Mouse (Mus musculus) layer of hippocampus, adult 9-10 months (tissue): ENCODE measurements around the gene Cox19.

ENCODE experiments used
- DNase-seq: peaks from one replicate; pipeline ENCODE4 v3.0.0; 2022; ENCODE audit warnings: low spot score

Gene Cox19

DNA sequence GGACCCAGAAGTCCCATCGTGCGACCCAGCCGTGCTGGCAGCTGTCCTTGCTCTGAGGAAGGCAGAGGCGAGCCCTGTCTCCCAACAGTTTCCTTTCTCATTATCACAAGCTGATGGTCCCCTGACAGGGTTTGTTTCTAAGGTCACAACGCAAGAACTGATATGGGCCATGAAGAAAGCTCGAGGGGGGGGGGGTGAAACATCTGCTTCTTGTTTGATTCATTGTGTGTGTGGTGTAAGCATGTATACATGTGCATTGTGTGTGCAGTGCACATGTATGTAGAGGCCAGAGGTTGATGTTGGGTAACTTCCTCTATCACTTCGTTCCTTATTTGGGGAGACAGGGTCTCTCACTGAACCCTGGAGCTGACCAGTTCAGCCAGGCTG, 23.6 kb downstream of the Cox19 start:
- DNase-seq = no peak

DNA sequence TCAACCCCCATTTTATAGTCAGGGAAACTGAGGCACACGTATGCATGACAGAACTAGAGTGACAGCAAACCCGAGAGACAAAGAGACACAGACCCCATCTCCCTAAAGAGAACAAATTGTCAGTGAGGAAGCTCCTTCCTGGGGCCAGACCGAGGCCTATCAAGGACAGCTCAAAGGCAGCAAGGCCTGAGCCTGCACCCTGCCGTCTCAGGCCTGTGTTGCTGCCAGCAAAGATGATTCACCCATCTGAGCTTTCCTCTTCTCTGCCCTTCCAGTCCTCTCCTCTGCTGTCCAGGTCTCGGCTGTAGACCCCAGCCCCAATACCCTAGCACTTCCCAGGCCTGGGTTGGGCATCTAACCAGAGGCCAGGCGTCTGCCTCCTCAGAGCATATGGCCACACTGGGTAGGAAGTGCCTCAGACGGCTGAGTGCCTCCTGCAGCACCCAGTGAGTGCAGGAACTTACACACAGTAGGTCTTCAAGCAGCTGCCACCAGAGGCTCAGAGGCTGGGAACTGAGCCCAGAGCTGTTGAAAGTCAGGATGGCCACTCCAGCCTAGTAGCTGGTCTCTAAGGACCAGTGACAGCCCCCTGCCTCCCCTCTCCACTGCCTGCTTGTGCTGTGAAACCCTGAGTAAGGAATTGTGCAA, 24.1 kb downstream of the Cox19 start:
- no peak for DNase-seq

DNA sequence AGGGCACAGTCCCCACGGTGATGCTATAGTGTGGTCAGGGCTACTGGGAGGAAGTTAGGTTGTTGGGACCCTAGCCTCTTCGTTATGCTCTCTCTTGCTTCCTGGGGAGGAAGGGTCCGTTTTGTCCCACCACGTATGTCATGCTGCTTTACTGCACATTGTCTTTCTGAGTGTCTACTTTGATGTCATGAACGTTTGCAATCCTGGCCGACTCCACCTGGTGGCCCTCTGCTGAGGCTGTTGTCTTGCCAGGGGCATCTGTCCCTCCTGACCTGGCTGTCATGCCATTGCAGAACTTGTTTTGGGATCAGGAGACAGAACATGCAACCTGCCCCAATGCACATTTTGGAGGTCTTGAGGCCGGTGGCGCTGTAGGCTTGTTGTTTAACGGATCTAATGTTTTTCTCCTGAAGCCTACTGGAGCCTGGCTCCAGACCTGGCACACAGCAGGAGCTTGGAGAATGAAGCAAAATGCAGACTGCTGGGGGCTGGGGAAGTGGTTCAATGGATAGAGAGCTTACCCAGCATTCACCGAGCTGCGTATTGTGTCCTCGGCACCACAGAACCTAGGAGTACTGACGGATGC, 25.0 kb downstream of the Cox19 start:
- no peak for DNase-seq

DNA sequence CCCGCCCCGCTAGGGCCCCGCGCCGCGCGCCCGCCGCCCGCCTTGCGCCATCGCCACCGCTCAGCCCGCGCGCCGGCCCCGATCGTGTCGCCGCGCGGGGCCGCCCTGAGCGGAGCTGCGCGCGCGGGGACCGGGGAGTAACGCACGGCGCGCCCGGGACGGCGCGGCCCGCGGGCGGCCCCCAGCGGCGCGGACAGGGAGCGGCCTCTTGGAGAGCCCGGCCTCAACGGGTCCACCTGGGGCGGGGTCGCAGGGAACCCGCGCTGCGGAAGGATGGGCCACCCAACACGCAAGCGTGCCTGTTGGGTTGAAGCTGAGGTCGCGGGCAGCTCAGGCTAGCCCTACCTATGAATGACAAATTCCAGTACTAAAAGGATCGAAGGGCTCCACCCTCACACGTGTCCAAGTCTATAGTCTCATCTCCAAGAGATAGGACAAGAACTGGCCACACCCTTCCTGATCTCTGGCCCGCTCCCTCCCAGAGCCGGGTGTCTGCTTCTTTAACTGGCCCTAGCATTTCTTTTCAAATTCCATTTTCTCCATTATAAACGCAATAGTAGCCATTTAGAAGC, 25.7 kb downstream of the Cox19 start, which contains the start of gene Adap1:
Gene Adap1 (minus strand): TSS at position 228 of the 572 bp plus-strand sequence.
- DNase-seq = peak; percentile 26

DNA sequence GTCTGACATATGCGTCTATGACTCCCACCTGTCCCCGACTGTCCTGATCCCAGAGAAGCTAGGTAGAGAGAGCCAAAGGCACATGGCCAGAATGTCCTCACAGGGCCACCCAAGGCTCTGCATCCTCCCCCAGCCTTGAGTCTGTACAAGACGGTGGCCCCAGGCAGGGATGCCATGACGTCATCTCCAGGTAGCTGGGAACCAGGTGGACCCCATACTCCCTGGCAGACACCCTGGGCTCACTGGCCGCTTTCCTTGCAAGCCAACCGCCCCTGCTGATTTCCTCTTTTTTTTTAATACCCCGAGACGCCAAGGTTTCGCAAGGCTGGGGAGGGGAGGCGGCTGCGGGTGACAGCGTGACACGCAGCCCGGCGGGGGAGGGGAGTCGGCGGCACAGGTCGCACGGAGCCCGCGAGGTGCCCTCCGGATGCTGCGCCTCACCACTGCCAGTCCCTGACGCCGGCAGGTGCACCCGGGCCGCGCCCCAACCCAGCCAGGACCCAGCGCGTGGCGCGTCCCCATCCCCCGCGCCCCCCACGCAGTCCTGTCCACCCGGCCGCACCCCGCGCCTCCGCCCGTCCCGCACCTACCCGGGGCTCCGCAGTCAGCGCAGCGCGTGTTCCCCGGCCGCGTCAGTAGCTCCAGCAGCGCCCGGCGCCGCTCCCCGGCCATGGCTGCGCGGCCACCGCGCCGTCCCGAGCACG, 26.4 kb downstream of the Cox19 start:
- peak; percentile 32 for DNase-seq

DNA sequence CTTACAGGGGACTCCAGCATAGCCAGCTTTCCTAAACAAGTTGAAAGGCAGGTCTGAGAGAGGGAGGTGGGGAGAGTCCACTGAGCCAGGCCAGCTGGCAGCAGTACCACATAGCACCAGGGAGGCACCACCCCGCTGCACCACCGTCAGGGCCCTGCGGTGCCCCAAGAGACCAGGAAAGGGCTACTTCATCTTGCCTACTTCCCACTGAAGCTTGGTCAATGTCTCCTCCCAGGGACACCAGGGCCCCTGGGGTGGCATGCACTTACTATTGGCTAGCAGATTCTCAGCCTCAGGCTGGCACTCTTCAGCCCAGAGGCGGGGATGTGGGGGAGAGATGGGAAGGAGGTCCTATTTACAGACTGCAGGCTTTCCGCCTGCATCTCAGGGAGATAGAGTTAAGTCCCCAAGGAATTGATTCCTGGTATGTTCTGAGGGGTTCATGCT, 27.1 kb downstream of the Cox19 start:
- peak; percentile 21 for DNase-seq

DNA sequence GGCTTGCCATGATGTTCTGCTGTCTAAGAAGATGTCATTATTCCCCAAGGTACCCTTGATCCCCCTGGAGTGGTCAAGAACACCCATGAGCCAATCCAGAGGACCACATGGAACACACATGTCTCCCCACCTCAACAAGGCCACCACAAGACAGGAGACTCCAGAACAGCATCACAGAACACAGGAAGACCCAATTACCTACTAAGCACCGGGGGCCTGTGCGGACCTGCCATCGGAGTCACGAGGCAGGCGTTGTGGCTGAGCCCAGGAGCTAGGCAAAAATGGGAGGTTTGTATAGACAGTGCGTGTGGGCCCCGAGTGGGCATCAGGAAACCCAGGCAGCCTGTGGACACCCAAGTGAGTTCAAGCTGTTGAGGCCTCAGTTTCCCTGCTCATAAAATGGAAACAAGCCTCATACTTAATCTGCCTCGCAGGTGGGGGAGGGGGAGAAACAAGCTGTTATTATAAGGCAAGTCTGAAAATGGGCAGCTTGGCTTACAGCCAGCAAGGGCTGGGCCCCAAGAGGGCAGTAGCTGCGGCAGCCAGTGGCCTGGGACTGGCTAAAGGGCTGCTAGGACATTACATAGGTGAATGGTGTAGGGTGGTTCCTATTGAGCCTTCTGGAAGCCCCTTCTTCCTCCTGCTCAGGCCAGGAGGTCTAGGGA, 27.8 kb downstream of the Cox19 start:
- DNase-seq = no peak

DNA sequence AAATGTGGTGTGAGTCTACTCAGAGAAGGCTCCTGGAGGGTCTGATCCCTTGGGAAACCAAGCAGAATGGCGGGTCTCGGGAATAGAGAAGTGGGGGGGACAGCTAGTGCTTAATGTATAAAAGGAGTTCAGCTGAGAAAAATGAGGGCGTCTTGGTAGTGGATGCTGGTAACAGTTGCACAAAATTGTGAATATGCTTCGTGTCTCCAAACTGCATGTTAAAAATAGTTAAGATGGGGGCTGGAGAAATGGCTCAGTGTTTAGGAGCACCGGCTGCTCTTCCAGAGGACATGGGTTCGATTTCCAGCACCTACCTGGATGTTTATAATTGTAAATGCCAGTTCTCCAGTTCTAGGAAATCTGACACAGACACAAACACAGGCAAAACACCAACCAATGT, 29.9 kb downstream of the Cox19 start:
- DNase-seq = no peak

DNA sequence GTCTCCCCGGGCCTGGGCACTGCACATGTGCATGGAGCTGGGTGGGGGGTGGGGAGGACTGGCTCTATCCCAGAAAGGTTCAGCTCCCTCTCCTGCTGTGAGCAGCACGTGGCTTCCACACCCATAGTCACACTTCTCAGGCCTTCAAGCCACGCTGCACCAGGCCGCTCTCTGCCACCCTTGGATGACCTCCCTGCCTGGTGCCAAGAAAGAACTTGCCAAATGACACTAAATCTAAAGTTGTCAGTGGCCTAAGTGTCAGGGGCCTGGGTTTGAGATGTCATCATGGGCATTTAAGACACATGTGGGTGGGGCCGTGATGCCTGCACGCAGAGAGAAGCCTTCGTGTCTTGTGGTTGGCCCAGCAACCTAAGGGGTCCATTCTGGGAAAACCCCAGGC, 30.8 kb downstream of the Cox19 start:
- DNase-seq = no peak

DNA sequence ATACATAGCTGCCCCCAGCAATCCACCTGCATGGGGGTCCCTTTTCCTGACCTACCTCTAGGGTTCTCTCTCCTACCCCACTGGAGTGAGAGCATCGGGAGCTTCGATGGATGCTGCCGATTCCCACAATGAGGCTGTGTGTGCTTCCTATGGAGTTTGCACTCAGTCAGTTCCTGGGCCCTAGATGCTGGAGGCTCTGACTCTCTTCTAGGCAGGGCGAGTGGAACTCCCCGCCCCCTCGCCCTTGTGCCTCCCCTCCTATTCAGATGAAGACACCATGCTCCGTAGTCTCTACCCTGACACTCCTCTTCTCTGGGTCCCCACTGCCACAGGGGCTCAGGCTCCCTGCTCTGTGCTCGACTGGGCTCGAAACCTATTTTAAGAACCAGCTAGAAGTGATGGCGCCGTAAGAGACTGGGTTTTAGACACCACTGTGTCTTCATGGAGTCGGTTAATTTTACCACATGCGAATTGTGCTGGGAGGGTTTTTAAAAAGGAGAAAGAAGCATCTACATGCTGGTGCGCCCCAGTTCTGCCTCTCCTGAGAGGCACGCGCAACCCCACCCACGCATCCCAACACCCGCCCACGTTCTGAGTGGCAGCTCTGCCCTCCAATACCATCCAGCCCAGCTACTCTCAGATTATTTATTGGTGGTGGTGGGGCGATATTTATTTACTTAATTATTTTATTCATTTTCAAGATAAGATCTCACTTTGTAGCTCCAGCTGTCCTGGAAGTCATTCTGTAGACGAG, 33.3 kb downstream of the Cox19 start:
- no peak for DNase-seq

DNA sequence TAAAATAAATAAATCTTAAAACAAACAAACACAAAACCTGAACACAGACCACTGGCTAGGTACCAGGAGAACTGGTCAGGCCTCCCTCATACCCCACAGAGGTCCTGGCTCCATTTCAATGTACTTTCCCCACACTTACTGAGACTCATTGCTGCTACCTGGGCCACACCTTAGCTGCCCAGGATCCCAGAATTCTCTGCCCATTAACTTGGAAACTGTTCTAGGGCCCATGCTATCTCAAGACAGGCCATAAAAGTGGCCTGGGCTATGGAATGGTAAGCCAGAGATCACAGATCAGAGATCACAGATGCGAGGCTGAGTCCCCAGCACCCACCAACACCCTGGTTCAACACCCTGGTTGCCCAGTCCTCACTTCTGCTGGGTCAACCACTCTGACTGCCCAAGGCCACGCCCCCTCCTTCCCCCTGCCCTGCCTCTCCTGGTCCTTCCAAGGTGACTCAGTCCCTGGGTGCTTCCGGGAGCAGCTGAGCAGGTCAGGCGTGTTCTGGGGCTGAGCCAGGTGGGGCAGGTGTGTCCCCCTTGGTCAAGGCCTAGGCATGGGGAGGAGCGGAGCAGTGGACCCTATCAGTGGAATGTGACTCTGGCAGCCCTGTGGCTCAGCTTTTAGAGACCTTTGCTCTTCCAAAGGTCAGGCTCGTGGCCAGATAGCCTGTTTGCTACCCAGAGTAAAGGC, 34.1 kb downstream of the Cox19 start:
- DNase-seq = no peak

DNA sequence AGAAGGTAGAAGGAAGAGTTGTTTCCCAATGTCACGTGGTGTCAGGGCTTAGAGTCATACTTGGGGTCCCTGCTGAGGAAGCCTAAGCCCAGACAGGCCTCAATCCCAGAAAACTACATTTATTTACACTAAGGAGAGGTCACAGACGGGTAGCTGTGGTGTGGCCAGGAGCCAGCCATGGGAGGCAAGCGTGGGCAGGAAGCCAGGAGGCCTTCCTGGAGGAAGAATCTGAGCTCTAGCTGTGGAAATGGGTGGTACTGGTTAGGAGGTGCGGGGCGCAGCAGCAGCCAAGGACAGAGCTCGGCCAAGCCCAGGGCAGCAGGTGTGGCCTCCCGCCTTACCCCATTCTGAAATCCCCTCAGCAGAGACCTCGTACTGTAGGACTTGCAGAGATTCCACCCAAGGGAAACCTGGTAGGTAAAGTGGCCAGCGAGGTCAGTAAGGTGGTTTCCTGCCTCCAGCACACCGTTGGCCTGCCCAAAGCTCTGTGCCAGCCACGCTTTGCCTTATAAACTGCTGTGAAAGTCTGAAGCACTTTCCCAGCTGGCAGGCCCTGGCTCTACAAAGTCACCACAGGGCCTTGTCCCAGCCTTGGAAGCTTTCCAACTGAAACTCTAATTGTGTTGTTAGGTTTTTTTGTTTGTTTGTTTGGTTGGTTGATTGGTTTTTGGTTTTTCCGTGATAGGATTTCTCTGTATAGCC, 36.1 kb downstream of the Cox19 start:
- no peak for DNase-seq

DNA sequence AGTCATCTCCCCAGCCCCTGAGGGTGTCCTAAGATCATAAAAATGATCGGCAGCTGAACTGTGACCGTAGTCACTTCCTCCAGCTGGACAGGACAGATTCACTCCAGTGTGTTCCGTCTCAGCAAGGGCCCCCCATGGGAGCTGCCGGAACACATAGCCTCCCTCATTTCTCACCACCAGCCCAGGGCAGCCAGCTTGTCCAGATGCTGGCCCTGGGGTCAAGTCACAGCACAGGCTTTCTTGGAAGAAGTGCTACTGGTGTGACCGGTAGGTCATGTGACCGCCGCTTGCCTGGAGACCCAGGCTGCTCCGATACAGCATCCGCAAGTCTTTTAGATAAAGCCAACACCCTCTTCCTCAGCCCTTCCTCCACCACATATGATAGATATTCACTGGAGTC, 37.7 kb downstream of the Cox19 start:
- DNase-seq = no peak

DNA sequence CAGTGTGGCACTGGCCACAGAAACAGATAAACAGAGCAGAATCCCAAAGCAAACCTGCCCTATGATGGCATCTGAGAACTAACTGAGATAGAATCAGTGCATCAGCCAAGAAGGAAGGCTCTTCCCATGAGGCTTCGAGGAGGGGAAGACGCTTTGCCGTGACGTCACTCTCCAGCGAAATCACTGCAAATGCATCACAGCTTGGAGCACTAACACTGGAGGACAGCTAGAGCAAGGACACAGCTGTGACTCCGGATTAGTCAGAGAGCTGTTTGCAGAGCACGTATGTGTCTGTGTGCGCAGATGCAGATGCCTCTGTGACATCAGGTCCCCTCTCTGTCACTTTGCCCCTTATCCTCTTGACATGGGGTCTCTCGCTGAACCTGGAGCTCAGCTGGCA, 39.4 kb downstream of the Cox19 start:
- DNase-seq = no peak

DNA sequence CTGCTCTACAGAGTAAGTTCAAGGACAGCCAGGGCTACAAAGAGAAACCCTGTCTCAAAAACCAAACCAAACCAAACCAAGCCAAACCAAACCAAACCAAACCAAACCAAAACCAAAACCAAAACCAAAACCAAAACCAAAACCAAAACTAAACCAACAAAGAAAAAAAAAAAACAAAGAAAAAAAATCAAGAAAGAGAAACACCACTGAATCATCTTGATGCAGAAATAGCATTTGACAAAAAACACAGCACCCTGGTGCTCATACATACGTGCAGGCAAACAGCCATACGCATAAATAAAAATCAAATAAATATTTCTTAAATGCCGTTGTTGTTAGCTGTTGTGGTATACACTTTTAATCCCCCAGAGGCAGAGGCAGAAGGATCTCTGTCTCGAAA, 40.7 kb downstream of the Cox19 start:
- no peak for DNase-seq

DNA sequence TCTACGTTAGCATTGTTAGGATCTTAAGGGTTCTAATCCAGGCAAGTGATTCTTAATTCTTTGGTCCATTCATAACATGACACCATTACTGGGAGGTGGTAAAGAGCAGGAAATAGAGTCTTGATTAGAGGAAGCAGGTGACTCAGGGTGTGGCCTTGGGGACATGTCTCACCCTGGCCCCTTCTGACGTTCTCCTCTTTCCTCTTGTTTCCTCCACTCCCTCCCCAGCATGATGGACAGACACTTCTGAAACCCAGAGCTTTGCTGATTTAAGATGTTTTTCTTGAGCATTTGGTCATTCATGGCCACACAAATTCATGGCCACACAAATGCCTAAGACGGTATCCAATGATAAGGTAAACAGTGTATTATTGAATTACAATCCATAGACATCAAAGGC, 41.3 kb downstream of the Cox19 start:
- DNase-seq = no peak

DNA sequence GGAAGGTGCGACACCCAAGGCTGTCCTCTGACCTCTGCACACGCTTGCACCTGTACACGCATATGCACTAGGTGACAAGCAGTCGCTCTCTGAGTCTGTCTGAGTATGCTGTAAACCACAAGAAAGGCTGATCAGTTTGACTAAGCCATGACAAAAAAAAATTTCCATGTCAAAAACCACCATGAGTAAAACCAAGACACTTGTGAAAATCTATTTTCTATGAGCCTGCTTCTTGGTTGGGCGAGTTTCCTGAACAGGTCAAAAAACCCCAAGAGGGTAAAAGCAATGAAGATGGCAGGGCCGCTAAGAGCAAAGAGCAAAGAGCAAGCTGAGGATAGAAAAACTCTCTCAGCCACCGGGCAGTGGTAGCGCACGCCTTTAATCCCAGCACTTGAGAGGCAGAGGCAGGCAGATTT, 47.6 kb downstream of the Cox19 start:
- no peak for DNase-seq

DNA sequence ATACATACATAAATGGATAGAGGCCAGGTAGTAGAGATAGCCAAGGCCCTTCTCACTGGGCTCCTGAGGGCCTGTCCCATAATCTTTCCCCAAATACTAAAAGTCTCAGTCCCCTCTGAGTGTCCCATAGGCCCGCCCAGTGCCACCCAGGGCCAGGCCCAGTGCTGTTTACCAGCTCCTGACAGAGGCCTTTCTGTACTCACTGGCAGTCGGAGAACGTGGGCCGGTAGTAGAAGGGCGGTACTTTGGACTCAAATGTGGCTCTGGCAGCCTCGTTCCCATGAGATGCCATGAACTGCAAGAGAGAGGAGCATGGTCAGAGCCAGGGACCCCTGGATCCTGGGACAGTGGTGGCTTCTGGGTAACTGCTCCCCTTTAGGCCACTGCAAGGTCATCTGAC, 49.1 kb downstream of the Cox19 start:
- DNase-seq = no peak

DNA sequence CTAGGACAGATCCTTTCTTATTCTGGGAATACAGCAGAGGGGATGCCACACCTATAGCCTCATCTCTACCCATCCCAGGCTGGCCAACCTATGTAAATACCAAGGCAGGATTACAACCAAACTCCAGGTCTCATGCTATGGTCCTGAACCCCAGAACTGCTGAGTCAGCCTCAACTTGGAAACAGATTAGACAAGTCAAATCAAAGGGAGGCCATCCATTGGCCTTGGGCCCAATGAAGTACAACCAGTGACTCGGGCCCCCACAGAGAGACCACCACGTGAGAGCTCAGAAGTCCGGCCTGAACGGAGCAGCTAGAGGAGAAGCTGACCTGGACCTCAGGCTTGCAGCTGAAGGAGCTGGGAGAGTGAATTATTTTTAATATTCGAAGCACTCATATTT, 53.5 kb downstream of the Cox19 start:
- no peak for DNase-seq

DNA sequence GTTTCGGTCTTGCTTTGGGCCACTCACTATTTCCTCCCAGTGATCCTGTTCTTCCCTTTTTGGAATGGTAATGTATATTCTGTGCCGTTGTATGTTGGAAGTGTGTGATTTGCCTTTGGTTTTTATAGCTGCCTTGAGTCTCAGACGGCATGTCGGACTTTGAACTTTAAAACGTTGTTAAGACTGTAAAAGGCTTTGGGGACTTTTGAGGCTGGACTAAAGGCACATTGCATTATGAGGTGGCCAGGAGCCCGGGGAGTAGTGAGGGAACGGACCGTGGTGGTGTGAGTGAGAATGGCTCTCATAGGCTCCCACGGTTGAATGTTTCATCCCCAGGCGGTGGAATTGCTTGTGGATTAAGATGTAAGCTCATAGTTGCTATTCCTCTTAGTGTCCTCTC, 54.1 kb downstream of the Cox19 start:
- DNase-seq = no peak

DNA sequence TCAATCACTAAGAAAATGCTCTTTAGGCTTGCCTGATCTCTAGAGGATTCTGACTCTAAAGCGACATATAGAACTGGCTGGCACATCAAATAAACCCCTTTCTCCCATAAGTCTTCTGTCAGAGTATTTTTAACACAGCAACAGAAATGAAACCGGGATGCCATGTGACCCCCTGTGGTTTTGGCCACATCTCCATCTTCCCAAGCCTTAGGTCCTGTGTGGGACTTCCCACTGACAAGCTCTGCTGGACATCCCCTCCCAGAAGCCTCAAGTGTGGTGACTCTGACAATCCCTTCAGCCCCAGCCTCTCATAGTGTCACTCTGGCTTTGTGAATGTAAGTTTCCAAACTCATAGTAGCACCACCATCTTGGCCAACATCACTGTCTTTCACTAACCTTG, 57.1 kb downstream of the Cox19 start:
- no peak for DNase-seq
